Mouse (Mus musculus) small intestine, adult 2 months (tissue): ENCODE results near the gene Dlg2.

ENCODE experiments used
- CTCF ChIP-seq: fragments of 200-500 bp; IDR thresholded peaks from 2 replicates; pipeline ENCODE4 v1.5.1; 2012; ENCODE audit warnings: low read depth, mild to moderate bottlenecking, control low read depth, inconsistent platforms, low read length, moderate library complexity, mixed read lengths; ENCODE audit not compliant: insufficient replicate concordance, insufficient read length; ENCODE audit errors: extremely low read depth
- POLR2A ChIP-seq: fragments of 200-500 bp; IDR thresholded peaks from 2 replicates; pipeline ENCODE4 v1.6.1; 2012; ENCODE audit warnings: low read depth, mild to moderate bottlenecking, control low read depth, inconsistent platforms, low read length, moderate library complexity

DNA sequence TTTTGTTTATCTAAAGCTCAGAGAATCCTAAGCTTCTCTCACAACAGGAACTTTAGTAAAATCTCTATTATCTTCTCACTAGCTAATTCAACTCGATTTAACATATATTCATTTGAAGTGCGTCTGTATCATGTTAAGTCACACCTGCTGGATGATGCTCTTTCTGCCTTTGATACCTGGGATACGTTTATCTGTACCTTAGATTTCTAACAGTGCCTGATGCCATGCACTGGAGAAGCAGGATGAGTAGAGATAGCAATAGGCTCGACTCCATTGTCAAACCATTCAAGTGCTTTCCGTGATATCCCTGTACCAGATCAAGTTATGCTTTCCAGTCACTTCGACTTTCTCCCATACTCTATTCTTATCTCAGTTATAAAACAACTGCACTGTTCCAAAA, 732.5 kb downstream of the Dlg2 start:
- TF ChIP-seq CTCF (no peak), POLR2A (no peak)
